Mouse (Mus musculus): ENCODE measurements around the gene Arl13a.
"Not testable (repeated sequence)": the region's sequence is repeated elsewhere in the genome, so short reads cannot be mapped to it uniquely, and the experiment has no call there.

Arl13a gene

DNA sequence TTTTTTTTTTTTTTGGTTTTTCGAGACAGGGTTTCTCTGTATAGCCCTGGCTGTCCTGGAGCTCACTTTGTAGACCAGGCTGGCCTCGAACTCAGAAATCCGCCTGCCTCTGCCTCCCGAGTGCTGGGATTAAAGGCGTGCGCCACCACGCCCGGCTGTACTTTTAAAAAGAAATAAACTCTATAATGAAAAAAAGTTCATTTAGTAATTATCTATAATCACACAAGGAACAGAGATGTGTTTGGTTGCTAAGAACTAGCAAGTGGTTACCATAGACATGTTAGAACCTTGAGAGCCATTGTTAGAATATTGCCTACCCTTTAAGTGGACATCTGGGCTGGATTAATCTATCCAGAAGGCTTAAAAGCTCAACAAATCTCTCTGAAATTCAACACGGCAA is at the start of gene Arl13a:
Gene Arl13a (plus strand): TSS at position 301 of the 400 bp plus-strand sequence.
- in situ Hi-C loops (cut with MboI, MseI), result not testable (repeated sequence)

DNA sequence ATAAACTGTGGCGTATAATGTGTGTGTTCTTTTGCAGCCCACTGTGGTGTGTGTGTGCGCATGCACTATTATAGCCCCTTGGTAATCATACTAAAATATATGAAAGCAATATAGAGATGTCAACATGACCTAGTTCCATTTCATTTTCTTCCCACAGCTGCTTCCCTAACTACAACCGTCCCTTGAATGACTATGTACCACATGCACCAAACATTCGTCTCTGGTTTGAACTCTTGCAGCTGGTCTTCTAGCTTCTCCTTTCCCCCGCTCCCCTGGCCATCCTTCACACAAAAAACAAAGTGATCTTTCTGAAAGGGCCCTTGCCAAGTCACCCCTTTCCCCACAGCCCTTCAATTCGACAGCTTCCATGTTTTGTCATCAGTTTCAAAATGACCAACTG is 47.3 kb upstream of the Arl13a start:
- in situ Hi-C loops (cut with MboI, MseI), result no loop called here

DNA sequence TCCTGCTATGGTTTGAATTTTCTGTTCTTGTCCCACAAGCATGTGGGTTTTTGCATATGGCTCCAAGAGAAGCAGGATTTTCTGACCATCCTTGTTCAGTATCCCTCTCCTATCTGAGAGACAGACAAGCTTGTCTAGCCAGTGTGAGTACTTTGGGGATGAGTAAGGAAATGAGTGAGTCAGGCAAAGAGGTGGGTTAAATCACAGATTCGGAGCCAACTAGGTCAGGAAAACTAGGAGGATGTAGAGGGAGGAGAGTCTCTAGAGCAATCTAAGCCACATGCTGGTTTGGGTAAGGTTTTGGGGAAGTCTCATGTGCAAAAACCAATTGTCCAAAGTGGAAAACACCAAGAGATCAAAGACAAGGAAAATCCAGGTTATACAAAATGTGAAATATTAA is 45.8 kb upstream of the Arl13a start:
- in situ Hi-C loops (cut with MboI, MseI), result no loop called here

DNA sequence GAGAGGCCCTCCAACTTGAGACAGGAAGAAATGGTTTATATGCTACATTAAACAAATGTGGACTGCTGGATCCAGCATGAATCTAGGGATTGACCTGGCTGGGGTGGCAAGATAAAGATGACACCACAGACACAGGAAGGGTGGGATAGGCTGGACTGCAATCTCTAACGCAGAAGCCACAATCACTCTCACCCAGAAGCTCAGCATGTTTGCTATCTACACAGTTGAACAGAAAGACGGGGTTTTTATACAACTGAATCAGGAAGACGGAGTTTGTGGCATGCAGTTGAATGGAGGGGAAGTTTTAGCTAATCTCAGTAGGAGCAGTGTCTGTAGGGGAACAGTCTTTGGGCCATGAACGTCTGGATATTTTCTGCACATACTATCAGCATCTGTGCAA is 45.3 kb upstream of the Arl13a start:
- in situ Hi-C loops (cut with MboI, MseI), result no loop called here

DNA sequence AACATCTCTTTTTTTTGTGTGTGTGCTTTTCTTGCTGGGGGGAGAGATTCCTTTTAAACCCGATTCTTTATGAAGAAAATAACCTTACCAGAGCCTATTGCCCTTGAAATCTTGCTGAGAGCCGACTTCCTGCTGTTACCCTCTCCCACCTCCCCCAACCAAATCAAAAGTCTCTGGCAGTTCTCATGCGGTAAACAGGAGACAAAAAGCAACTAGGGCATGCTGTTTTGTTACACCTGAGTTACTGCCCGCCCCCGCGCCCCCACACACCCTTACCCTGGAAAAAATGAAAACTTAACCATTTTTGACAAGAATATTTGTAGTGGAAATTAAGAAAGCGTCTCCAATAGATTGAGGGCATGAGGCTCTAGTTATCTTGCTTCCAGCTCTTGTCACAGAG is 29.1 kb upstream of the Arl13a start:
- in situ Hi-C loops (cut with MboI, MseI), result no loop called here

DNA sequence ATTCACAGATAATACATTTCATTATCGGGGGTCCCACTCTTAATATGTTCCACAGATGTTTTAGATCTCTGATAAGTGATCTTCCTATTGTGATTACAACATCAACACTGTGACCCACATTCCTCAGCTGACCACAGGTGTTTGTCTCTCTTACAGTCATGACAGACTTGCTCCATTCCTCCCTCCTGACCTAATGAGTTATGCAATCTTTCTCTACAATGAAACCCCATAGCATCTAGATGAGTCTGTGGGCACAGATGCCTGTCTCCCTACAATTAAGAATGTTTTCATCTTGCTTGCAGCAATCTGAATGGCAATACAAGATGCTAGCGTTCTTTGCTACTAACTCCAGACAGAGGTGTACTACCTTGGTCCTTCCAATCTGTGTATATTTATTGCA is 26.9 kb upstream of the Arl13a start:
- in situ Hi-C loops (cut with MboI, MseI), result no loop called here

DNA sequence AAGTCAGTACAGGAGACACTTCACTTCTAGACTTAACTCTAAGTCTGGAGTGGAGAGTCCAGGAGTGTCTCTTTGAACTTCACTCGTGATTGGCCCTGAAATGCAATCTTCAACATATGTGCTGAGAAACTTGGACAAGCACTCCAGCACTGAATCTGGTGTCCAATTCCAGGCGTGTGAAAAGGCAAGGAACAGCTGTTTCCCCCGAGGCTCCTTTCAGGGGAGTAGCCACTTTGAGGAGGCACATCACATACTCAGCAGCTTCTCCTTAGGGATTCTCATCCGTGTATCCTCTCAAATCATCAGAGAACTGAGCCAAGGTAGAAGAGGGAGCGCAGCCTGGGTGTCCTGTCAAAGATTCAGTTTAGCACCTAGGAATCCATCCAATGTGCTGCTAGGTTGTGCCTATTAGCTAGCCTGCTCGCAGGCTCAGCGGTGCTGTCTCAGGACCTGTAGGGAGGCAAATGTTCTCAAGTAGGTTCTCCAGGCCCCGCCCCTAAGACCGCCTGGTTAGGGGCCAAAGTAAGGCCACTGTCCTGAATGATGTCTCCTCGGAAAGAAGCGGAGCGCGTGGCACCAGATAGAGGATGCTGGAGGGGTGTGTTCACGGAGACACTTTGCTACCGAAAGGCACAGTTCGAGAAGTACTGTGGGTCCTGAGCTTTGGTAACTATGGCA is 25.1 kb upstream of the Arl13a start, which contains the start of gene Xkrx:
Gene Xkrx (minus strand): TSS at position 34 of the 678 bp plus-strand sequence.
- in situ Hi-C loops (cut with MboI, MseI), result no loop called here

DNA sequence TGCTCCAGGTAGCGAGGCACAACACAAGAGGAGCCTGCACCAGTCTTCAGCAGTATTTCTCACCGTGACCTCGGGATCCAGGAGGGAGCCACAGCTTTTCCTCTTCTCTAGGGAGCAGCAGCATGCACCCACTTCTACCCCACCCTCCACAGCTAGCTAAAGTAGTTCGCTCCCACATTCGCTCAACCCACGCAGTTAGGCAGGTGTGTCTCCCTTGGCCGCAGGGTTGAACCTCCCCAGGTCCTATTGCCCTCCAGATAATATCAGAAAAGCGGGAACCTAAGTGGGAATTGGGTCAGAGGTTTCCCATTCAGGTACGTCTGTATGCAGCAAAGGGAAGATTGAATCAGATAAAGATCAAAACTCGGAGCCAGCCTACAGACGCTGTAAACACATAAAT is 24.5 kb upstream of the Arl13a start:
- in situ Hi-C loops (cut with MboI, MseI), result no loop called here

DNA sequence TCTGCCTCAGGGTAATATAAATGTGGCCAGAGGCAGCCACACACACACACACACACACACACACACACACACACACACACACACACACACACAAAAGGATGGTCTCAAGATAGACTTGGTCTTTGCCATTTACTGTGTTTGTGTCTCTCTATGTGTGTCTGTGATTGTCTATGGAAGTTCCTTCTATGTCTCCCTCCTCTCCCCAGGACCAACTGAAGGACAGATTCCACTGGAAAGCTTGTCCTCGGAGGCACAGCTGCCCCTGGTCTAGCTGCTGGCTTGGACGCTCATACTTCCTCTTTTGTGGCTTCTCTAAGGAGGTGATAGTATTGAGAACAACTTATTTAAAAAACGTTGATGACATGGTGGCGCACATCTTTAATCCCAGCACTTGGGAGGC is 23.8 kb upstream of the Arl13a start:
- in situ Hi-C loops (cut with MboI, MseI), result no loop called here

DNA sequence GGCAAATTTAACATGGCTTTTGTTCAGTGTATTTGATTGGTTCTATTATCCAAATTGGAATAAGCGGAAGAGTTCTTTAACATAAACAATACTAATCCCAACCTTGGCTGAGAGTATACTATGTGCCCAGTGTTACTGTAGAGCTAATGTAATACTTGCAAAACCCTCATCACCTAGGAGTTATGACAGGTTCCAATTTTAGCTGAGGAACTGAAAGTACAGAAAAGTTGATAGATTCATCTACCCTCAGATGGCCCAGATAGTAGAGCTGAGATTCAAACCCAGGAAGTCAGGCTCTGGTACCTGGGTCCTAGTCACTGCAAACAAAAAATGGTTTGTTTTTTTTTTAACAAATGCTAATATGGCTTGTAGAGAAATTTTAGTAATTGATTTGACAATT is 16.7 kb upstream of the Arl13a start:
- in situ Hi-C loops (cut with MboI, MseI), result no loop called here

DNA sequence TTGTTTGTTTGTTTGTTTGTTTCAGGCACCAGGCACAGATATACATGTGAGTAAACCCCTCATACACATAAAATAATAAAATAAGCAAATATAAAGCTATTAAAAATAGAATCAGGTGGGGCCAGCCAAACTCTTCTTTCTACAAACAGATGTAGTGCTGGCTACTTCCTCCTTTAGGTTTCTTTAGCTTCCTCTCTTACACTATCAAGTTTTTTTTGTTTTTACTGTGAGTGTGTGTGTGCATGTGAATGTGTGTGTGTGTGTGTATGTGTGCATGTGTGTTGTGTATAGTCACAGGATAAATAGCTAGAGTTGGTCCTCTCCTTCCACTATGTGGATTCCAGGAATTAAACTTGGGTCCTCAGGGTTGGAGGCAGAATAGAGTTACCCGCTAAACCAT is 12.6 kb upstream of the Arl13a start:
- in situ Hi-C loops (cut with MboI, MseI), result no loop called here

DNA sequence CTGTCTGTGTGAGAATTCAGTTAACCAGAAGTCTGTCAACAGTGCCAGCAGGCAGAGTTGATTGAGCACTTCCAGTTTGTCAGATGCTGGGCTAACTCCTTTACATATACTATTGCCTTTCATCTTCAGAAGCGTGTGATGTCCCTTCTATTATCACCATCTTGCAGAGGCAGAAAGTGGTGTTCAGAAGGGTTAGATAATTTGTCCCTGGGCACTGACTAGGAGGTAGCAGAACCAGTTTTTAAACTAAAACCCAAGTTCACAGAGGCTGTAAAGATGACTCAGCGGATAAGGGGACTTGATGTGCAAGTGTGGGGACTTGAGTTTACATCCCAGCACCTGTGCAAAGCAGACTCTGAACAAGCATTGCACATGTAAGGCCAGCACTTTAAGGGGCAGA is 21.2 kb downstream of the Arl13a start:
- in situ Hi-C loops (cut with MboI, MseI), result no loop called here

DNA sequence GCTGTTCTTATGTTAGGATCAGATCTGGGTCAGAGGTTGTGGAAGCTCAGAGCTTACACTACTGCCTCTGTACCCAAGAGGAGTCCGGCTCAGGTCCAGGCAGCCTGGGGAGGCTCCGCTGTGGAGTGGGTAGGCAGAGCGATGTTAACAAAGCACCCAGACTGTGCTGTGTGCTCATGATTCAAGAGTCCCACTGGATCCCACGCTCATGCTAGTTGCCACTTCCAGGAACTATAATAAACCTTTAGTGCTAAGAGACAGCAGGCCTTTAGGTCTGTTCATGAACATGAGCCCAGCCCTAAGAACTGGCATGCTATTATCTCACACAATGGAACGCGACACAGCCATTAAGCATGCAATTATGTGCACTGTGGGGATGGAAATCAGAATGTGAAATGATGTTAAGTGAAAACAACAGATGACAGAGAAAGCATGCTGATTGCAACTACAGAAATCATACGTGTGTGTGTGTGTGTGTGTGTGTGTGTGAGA is 23.9 kb downstream of the Arl13a start:
- in situ Hi-C loops (cut with MboI, MseI), result no loop called here

DNA sequence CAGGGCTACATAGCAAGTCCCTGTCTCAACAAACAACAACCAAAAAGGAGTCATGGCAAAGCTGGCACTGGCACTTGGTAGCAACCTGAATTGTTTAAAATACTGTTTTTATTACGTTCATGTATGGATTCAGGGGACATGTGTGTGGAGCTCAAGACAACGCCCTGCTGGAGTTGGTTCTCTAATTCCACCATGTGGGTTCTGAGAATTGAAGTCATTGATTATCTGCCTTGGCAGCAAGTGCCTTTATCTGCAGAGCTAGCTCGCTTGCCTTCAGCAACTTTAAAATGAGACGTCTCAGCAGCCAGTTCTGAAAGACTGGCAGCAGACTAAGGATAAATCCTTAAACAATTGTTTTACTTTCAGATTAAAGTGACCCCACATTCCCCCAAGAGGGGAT is 30.9 kb downstream of the Arl13a start:
- in situ Hi-C loops (cut with MboI, MseI), result no loop called here

DNA sequence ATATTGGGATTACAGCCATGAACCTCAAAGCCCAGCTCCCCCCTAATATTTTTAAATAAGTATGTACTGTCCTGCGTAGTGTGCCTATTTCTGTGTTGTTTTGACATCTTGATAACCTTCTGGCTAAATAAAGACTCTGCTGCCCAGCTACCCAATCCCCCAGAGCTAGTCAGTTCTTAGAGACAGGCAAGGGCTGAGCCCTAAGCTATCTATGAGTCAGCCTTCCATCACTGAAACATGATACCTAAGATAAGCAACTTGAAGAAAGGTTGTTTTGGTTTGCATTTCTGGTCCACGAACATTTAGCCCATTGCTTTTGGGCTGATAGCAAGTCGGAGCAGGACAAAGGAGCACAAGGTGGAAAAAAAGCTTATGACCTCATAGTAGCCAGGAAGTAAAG is 33.3 kb downstream of the Arl13a start:
- in situ Hi-C loops (cut with MboI, MseI), result no loop called here

DNA sequence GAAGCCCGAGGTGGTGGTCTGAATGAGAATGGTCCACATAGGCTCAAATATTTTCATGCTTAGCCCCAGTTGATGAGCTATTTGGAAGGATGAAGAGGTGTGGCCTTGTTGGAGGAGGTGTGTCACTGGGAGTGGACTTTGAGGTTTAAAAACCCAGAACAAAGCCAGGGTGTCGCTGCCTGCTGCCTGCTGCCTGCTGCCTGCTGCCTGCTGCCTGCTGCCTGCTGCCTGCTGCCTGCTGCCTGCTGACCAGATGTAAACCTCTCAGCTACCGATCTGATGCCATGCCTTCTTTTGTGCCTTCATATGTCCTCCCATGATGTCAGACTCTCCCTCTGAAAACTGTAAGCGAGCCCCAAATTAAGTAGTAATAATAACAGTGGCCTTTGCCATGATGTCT is 34.6 kb downstream of the Arl13a start, which contains the start of gene Nox1:
Gene Nox1 (minus strand): TSS at position 101 of the 400 bp plus-strand sequence.
- in situ Hi-C loops (cut with MboI, MseI), result no loop called here

DNA sequence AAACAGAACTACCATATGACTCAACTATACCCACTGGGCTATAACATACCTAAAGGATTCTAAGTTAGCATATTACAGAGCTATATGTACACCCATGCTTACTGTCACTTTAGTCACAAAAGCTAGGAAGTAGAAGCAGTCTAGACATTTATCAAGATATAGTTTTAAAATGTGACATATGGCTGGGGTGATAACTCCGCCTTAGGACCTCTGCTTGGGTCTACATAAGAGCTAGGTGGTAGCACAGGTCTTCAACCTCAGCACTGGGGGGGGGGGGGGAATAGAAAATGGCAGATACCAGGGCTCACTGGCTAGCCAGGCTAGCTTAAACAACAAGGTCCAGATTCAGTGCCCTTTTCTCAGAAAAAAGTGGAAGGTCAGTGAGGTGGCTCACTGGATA is 45.7 kb downstream of the Arl13a start:
- in situ Hi-C loops (cut with MboI, MseI), result loop anchor here in 1 of 2 experiments (10.0 kb wide), 1 partner anchor 1632 kb away; no protein-coding TSS in a partner anchor

DNA sequence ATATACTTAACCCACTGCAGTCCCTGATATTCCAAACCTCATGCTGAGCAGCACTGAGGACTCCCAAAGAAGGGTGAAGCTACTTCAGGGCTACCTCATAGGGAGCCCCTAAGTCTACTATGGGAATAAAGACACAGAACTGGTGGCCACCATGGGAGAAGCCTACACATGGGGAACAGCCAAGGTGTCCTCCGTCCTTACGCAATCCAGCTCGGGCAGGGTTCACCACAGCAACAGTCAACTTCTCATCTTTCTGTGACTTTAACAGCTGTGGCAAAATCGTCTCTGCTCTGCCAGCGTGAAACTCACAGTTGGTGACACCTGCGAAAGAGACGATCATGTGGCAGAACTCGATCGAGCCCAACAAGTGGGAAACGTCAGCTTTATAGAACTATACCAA is 51.0 kb downstream of the Arl13a start:
- in situ Hi-C loops (cut with MboI, MseI), result loop anchor here in 1 of 2 experiments (10.0 kb wide), 1 partner anchor 1627 kb away; no protein-coding TSS in a partner anchor

DNA sequence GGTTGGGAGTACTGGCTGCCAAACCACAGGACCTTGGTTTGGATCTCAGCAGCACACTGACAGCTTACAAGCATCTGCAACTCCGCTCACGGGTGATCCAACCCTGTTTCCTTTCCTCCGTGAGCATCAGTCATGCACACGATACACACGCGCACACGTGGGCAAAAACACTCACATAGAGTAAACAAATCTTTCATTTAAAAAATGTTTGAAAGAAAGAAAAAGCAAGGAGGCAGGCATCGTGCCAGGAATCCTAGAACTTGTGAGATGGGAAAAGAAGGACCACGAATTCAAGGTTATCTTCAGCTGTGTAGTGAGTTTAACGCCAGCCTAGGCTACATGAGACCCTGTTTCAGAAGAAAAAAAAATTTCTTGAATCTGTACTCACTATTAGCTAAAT is 58.6 kb downstream of the Arl13a start:
- in situ Hi-C loops (cut with MboI, MseI), result no loop called here

DNA sequence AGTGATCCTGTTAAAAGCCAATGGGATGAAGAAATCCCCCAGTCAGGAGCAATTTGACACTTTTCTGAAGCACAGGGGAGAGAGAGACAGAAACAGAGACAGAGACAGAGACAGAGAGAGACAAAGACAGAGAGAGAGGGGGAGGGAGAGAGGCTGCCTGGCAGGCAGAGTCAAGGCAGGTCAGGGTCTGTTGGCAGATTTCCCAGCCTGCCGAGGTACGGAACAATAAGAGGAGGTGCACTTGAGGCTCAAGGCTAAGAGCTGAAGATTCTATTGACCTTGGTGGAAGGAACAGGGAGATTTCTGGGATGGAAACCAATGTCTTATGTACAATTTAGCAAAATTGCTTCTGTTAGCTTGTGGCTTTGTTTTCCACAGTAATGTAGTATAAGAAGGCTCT is 60.9 kb downstream of the Arl13a start:
- in situ Hi-C loops (cut with MboI, MseI), result no loop called here

All from T-helper 17 cell (primary cell).